Mouse (Mus musculus): ENCODE data around the gene Dusp8.
"Not testable (repeated sequence)": the region's sequence is repeated elsewhere in the genome, so short reads cannot be mapped to it uniquely, and the experiment has no call there.

Gene Dusp8

DNA sequence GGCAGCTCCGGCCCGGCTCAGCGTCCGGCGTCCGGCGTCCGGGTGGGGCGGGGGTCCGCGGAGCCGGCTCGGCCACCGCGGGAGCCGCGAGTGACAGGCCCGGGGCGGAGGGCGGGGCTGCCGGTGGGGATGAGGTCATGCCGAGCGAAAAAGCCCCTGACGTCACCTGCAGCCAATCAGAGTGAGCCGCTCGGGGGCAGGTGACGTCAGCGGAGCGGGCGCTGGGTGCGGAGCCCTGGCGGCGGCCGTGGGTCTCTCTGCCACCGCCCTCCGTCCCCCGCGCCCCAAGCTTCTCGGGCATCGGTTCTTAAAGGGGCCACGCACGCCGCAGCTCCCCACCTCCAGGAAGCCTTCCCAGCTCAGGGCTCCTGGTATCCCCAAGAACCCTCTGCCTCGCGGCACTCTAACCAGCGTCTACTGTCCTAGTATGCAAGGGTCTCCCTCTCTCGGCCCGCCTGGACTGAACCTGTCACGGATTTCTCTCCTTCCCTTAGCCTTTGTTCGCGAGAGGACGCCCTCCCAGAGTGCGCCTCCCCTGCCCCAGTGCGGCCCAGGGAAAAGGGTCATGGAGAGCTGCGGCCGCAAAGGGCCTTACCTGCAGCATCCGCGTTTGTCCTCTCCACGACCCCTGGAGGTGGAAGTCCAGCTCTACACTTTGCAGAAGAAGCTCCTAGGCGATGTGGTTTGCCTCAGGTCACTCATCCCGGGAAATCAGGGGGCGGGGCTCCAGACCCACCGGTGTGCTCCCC lies at the start of gene Dusp8:
TSS of gene Dusp8 (minus strand) at position 661 of the 749 bp plus-strand sequence.
- peak; percentile 95 for DNase-seq (ENCODE audit: low spot score)

DNA sequence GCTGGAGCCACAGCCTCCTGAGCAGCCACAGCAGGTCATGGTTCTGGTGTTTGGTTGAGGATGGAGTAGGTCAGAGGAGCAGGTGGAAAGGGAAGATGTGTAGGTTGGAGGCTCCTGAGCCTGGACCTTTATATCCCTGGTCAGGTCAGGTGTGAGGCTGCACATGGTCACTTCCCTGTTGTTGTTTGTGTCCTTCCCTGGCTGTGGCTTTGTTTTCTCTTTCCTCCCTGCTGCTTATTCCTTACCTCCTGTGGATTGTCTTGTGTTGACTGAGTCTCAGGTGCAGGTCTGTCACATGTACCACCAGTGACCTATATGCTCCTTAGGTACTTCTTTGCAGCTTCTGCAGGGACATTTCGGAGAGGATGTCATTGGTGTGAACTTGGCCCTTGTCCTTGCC lies 48.9 kb upstream of the Dusp8 start, which contains the start of gene Gm45337:
TSS of gene Gm45337 (minus strand) at position 101 of the 400 bp plus-strand sequence.
- DNase-seq (ENCODE audit: low spot score), result no peak

DNA sequence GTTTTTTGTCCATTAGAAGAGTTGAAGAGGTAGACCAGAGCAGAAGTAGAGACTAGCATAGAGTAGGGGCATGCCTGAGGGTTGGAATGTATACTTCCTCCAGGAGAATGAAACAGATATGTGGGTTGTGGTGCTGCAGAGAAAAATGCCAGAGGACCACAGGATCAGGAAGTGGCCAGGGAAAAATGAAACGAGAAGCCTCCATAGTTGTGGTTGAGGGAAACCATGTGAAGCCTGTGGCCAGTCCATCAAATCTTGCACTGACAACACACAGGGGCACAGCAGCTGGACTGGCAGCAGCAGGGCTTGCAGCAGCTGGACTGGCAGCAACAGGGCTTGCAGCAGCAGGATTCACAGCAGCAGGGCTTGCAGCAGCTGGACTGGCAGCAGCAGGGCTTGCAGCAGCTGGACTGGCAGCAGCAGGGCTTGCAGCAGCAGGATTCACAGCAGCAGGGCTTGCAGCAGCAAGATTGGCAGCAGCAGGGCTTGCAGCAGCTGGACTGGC lies 47.9 kb upstream of the Dusp8 start:
- DNase-seq (ENCODE audit: low spot score), result not testable (repeated sequence)

DNA sequence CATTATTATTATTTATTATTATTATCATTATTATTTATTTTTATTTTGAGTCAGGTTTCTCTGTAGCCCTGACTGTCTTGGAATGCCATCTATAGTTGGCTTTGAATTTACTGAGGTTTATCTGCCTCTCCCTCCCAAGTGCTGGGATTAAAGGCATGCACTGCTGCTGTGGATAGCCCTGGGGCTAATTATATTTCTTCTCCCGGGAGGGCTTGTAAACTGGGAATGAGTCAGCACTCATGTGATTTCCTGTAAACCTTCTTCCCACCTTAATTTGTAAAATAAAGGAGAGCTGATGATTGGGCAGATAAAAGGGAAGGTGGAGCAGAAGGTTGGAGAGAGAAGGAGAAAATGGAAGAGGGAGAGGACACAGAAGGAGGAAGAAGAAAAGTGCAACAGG lies 45.1 kb upstream of the Dusp8 start:
- peak; percentile 16 for DNase-seq (ENCODE audit: low spot score)

DNA sequence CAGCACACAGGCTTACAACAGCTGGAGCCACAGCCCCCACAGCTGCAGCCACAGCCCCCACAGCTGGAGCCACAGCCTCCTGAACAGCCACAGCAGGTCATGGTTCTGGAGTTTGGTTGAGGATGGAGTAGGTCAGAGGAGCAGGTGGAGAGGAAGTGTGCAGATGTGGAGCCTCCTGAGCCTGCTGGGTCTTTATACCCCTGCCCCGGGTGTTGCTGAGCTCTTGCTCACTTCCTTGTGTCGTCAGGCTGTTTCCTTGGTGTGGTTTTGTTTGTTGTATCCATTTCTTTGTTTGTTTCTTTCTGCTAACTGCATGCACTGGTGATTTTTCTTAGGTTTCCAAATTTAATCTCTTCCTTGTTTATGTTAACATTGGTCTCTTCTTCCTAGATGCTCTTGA lies 40.3 kb upstream of the Dusp8 start, which contains the start of gene Gm39115:
TSS of gene Gm39115 (minus strand) at position 101 of the 400 bp plus-strand sequence.
- DNase-seq (ENCODE audit: low spot score), result not testable (repeated sequence)

DNA sequence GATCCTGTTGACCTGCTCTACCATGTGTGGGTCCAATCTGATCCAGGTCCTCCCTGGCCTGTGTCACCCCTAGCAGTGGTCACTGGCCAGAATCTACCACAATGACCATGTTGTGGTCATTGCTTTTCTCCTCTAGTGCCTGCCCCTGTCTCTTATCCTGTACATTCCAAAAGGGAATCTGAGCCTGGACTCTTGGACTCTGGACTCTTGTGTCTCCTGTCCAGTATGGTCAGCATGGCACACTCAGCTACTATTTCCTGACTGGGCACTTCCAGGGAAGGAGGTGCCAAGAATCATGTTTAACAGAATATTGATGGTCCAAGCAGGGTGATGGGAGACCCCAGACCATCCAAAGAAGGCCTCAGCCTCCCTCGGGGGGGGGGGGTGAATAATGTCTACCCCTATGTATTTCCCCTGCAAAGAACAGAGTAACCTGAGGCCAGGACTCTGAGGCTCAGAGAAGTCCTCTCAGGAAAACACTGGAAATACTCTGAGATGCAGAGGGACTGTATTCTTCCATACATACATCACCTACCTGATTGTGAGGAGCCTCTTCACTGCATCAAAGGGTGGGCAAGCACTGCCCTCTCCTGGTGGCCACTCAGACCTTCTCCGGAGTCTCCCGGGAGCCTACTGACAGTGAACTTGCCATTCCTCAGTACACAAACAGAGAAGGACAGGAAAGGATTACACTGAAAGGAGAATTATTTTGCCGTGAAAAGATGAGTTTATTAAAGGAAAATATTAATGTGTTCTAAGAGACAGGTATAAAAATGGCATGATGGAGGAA lies 38.8 kb upstream of the Dusp8 start:
- DNase-seq (ENCODE audit: low spot score), result peak; percentile 45

DNA sequence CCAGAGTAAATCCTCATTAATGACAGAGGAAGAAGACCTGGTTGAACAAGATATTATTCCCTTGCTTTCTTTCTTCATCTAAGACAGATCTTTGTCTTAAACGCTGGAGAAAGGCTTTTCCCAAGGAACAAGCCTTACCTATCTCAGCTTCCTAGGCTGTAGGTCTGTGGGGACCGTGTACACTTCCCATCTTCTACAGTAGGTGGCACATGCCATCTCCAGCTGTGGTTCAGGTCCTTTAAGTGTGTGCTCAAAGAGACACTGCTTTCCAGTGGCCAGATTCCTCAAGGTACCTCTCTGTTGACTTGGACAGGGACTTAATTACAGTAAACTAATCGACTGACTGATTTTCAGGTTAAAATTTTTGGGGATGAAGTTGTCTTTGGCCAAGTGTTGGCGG lies 33.2 kb upstream of the Dusp8 start:
- no peak for DNase-seq (ENCODE audit: low spot score)

DNA sequence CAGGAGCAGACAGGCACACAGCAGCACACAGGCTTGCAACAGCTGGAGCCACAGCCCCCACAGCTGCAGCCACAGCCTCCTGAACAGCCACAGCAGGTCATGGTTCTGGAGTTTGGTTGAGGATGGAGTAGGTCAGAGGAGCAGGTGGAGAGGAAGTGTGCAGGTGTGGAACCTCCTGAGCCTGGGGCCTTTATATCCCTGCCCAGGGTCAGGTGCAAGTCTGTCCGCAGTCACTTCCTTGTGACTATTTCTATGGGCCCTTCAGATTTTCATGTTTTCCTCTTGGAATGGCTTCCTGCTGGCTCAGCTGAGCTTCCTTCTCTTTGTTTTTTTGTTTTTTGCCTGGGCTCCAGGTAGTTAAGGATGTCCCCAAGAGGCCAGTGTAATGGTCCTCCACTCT lies 25.0 kb upstream of the Dusp8 start, which contains the start of gene Gm45618:
TSS of gene Gm45618 (minus strand) at position 101 of the 400 bp plus-strand sequence.
- not testable (repeated sequence) for DNase-seq (ENCODE audit: low spot score)

DNA sequence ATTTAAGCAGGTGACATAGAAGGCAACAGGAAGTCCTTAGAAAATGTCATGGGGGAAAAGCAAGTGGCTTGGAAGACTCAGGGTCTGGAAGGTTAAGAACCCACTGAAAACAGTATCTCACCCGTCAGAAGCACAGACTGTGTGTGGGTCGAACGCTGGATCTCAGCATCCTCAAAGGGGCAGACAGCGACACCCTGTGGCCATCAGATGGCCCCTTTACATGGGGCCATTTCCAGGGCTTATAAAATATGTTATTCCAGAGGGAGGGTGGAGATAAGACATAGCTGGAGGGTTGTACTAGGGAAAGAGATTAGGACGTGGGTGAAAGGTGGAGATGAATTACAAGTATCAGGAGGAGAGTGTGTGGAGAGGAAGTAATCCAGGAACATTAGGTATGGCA lies 24.0 kb upstream of the Dusp8 start:
- DNase-seq (ENCODE audit: low spot score), result no peak

DNA sequence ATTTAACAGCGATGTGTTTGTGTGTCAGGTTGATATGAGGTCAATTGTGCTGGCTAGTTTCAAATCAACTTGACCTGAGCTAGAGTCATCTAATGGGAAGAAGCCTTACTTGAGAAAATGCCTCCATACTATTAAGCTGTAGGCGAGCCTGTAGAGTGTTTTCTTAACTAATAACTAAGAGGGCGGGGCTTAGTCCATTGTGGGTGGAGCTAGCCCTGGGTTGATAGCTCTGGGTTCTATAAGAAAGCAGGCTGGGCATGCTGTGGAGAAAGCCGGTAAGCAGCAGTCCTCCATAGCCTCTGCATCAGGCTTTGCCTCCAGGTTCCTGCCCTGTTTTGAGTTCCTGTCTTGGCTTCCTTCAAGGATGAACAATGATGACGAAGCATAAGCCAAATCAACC lies 9.1 kb upstream of the Dusp8 start:
- DNase-seq (ENCODE audit: low spot score), result no peak

DNA sequence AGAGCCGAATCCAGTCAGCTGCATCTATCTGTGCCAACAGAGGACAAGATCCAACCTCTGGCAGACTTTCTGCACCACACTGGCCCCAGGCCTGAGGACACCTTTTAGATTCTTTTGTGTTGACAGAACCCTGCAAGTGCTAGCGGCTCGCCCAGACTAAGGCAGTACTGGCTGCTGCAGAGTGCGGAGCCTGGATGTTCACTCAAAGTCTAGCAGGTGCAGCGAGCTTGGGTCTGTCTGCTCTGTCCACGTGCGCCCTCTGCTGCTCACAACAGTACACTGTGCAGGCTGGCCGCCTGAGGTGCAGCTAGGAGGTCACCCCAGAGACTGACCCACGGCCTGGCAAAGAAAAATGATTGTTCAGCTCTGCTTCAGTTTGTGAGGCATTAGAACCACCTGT lies 2.1 kb upstream of the Dusp8 start:
- DNase-seq (ENCODE audit: low spot score), result peak; percentile 87

DNA sequence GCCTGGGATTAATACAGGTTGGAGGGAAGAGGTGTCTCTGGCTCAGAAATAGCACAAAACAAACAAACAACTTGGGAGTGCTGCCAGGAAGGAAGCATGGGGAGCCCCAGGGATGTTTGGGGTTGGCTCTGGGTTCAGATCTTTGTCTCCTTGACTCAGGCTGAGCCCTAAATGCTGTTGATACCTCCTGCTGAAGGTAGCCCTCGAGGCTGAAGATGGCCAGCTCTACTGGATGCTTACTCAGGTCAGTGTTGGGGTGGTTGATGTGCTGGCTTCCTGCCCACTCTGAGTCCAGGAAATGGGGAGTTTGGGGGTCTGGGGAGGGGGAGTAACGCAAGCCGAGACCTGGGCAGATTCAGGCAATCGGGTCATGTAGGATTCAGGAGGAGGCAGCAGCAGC lies 1.1 kb upstream of the Dusp8 start:
- no peak for DNase-seq (ENCODE audit: low spot score)

DNA sequence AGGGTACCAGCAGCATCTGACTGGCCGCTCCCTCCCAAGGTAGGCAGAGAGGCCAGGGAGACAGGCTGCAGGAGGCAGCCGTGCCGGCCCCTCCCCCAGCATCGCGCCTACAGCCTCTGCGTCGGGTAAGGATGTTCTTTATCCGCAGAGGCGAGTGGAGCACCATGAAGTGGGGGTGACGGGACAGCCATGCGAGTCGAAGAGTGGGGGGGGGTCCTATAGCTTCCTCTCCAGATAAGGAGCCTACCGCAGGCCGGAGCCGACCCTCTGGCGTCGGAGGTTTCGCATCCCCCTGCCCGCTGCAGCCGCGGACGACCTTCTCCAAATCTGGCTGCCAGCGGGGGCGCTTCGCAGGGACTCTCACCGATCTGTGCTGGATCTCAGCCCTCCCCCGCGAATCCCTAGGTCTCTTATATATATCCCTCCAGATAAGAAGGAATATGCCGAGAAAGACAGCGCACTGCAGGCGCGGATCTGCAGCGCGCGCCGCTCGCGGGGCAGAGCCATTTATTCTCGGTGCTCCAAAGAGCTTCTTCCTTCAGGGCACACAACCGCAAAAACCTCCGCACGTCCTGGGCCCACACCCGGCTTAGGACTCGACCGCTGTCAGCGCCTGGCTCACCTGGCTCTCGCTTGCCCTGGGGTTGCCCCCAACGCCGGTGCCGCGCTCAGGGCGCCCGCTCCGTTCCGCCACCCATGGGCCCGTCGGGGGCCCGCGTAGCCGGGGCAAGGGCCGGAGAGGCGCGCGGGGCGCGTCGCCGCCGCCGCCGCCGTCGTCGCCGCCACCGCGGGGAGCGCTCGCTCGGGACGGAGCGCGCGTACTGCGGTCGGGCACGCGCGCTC lies 1.1 kb downstream of the Dusp8 start:
- peak; percentile 54 for DNase-seq (ENCODE audit: low spot score)

DNA sequence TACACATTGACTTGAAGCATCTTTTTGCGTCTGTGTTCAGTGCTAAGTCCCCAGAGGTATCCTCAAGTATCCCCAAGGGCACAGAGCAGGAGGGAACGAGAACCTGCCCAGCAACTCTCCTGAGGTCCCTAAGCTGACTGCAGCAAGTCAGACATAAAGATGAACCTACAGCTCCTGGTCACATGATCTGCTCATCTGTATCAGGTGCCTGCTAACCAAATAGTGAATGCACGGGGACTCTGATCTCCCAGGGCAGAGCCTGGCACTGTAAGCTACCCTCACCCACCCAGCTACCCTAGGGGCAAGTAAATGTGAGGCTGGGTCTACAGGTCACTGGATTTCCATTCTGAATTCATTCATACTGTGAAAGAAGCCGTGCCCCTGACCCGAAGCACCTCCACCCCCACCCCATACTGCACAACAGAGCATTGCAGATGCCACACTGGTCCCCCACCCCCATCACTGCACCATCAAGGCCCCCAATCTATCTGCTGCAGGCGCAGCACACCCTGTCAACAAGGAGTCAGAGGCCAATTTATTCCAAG lies 1.9 kb downstream of the Dusp8 start:
- DNase-seq (ENCODE audit: low spot score), result peak; percentile 30

DNA sequence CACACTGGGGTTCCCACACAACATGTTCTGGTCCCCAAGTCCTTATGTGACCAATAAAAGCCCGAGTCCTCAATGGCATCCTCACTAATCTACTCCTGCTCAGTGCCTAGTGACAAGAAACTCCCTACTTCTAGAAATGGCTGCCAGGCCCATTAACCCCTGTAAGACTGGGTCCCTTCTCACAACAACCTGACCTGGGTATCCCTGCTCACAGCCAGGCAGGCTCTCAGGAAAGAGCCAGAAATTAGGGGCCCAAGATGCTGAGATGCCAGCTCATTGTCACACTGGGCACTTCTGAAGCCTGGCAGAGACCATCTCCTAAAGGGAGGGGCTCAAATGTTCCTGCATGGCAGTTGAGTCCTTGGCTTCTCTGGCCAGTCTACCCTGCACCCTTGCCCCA lies 2.7 kb downstream of the Dusp8 start:
- no peak for DNase-seq (ENCODE audit: low spot score)

DNA sequence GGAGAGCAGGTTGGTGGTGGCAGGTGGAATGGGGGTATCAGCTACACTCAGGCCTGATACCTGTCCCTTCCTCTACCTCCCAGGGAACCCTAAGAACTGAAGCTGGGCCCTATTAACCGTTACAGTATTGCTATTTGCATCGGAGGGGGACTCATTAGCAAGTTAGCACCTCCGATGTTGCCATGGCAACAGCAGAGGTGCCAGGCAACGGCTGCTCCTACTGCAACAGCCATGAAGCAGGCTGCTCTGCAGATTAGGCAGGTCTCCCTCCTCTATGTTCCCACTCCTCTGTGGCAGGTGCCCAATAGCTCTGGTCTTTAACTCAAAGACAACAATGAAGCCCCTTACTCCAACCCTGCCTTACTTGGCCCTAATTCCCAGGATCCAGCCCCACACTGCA lies 3.8 kb downstream of the Dusp8 start:
- DNase-seq (ENCODE audit: low spot score), result peak; percentile 48

DNA sequence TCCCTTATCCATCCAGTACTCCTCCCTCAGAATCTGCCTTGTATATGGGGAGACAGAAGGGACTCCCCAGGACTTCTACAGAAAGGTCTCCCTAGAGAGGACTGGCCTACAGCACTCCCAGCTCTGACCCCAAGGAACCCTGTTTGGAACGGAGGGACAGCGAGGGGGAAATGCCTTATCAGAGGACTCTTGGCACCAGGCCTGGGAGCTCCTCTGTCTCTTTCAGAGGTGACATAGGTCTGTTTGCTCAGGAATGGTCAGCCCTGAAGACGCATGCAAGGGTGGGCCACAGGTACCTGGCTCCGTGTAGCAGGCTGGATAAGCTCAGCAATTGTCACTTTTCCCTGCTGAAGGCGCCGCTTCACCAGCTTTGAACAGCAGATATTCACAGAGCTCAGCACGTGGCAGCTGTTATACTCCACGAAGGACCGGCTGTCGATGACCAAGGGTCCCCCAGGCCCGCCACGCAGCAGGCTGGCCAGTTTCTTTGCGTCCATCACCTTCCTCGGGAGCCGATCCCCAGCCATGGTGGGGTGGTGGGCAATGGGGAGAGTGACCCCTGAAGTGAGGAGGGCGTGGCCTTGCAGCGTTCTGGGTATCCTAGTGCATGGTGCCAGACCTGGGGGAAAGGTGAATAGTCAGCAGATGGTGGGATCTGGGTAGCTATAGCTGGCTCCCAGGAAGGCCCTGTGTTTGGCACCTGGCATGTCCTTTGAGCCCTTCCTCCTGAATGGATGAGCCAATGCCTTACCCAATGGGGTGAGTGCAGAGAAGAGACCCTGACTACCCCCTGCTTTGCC lies 5.8 kb downstream of the Dusp8 start:
- DNase-seq (ENCODE audit: low spot score), result no peak

DNA sequence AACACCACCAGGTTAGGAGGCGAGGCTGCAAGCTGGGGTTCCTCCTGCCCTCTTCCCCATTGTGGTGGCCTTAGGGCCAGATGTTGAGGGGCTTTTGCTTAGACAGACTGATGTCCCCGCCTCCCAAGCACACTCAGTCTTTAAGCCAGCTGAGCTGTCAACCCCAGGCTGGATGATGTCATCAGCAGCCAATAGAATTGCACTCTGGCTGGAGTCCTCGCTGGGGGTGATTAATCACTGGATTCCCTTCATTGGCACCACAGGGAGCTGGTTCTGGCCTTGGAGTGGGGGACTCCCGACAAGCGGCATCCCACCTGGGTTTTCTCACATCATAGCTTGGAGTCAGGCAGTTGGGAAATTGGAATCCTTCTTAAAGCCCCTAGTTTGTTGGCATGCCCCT lies 6.8 kb downstream of the Dusp8 start:
- peak; percentile 74 for DNase-seq (ENCODE audit: low spot score)

DNA sequence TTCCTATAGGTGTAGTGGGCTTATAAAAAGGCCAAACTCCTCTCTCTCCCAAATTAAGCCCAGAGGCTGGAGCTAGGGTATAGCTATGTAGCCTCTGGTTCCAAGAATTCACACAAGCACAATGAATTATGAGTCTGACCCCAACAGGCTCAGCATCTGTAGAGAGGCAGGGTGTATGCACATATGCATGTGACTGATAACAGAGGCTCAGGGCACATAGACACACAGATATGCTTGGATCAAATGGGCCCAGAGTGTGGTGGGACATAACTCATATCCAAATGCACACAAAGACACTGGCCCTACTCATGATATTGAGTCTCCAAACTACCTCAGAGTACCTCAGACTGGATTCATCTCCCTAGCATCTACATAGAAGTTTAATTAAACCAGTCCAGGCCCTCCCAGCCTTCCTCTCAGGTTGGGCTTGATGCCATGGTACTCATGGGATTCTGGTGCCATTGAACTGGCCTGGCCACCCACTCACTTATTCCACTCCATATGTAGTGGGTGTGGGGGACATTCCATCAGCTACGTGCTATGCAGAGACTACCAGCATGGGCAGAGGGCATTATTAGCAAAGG lies 8.5 kb downstream of the Dusp8 start:
- DNase-seq (ENCODE audit: low spot score), result no peak

DNA sequence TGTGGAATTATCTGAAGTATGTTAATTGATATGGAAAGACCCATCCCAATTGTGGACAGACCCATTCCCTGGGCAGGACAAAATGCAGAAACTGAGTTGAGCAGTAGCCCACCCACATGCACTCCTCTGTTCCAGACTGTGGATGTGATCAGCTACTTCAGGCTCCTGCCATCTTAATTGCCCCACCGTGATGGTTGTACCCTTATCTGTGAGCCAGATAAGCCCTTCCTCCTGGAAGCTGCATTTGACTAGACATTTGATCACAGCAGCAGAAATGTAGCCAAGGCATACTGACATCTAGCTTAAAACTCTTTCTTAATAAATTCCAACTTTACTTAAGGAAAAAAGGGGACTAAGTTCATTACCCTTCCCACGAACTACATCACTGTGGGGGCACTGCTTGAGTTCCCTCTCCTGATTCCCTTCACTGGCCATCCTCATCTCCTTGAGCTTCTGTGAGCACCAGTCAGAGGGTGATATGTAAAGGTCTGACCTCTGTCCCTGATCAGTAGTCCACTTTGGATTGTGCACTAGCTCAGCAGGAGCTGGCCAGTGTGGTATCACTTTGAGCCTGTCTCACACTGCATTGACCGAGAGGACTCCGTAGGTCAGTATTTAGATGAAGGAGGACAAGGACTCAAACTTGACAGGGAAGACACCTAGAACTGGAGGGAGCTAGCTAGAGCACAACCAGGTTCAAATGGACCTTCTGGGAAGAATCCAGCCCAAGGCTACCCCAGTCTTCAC lies 9.3 kb downstream of the Dusp8 start:
- no peak for DNase-seq (ENCODE audit: low spot score)
